Mouse (Mus musculus) G1E (cell line): Measurements from ENCODE around the gene Trim15. TPM values are rescaled to one million over a fixed set of nuclear protein-coding genes. Genes with fewer than 3 reads are reported as not detected.
A peak's percentile ranks its signal among the peaks of the same experiment; 100 is the strongest.

Experiments
- ATAC-seq: 2 replicates; pipeline ENCODE4 v1.8.0; 2016; ENCODE audit warnings: mild to moderate bottlenecking; ENCODE audit not compliant: insufficient number of reproducible peaks, poor library complexity, low FRiP score, severe bottlenecking; ENCODE audit errors: extremely low read depth
- DNase-seq: peaks from one replicate; pipeline ENCODE4 v3.0.0; 2012; ENCODE audit warnings: low spot score
- H3K27me3 ChIP-seq: 2 replicates; pipeline ENCODE4 v1.6.1; 2012; ENCODE audit warnings: mild to moderate bottlenecking, low read length, inconsistent platforms; ENCODE audit not compliant: insufficient read depth
- H3K36me3 ChIP-seq: replicated peaks from 2 replicates; pipeline ENCODE3; 2012; ENCODE audit warnings: mild to moderate bottlenecking, inconsistent platforms
- H3K4me1 ChIP-seq: 2 replicates; pipeline ENCODE4 v1.6.1; 2012; ENCODE audit warnings: low read depth, low read length, inconsistent platforms, mixed read lengths; ENCODE audit not compliant: insufficient read depth
- H3K4me3 ChIP-seq: 2 replicates; pipeline ENCODE4 v1.5.1; 2012; ENCODE audit warnings: low read depth, mild to moderate bottlenecking, inconsistent platforms, low read length, moderate library complexity, mixed read lengths
- H3K9me3 ChIP-seq: replicated peaks from 2 replicates; pipeline ENCODE4 v1.6.1; 2012; ENCODE audit warnings: inconsistent platforms
- CTCF ChIP-seq: IDR thresholded peaks from 2 replicates; pipeline ENCODE4 v1.5.1; 2012; ENCODE audit warnings: low read depth, low read length, inconsistent platforms, mixed read lengths
- GATA1 ChIP-seq: IDR thresholded peaks from 2 replicates; pipeline ENCODE4 v1.6.1; 2012; ENCODE audit warnings: borderline replicate concordance, low read length, inconsistent platforms, mixed read lengths
- GATA2 ChIP-seq: IDR thresholded peaks from 2 replicates; pipeline ENCODE4 v1.6.1; 2012; ENCODE audit warnings: low read depth, low read length, inconsistent platforms, borderline replicate concordance
- POLR2AphosphoS5 ChIP-seq: IDR thresholded peaks from 2 replicates; pipeline ENCODE4 v1.6.1; 2012; ENCODE audit warnings: low read depth, low read length, inconsistent platforms; ENCODE audit not compliant: insufficient replicate concordance
- TAL1 ChIP-seq: conservative IDR thresholded peaks from 2 replicates; pipeline ENCODE4 v1.6.1; 2012; ENCODE audit warnings: low read depth, low read length, inconsistent platforms, mixed read lengths
- polyA plus RNA-seq: library from polyadenylated mRNA; stranded (reverse); fragments of >175 nt; gene quantifications from 2 replicates; pipeline ENCODE4 v1.2.3, GENCODE M21; 2012
- total RNA-seq, 2 experiments: library from RNA; stranded (forward) in 1 of 2; stranded (reverse) in 1 of 2; fragments of 200-1000 nt in 1 of 2; fragments of >200 nt in 1 of 2; fragmentation: Nextera tagmentation in 1 of 2; gene quantifications; 2 replicates each; pipeline ENCODE4 v1.2.3; 2014 to 2017

Trim15 gene
- total and polyA plus RNA-seq, 3 experiments = 0.22 TPM; not detected in 2

- H3K4me1 ChIP-seq = peaks cover 21% of the 10 kb centered on the region
- no peak for DNase-seq
- no peaks in the 10 kb centered on the region for H3K9me3 ChIP-seq
Observed at GRCm38 (mm10) chr17:36843696-36844095, 23.3 kb downstream of the Trim15 start.

GRCm38 (mm10) chr17:36840961-36841445 is 26.0 kb downstream of the Trim15 start:
- H3K9me3 ChIP-seq = no peaks in the 10 kb centered on the region
- H3K4me1 ChIP-seq = peaks cover 35% of the 10 kb centered on the region
- DNase-seq (no peak), ATAC-seq (no peak)
- H3K27me3 ChIP-seq = no peaks in the 10 kb centered on the region
- TF ChIP-seq GATA1 (no peak), GATA2 (no peak), TAL1 (no peak), POLR2AphosphoS5 (no peak), CTCF (no peak)
- peaks cover 27% of the 10 kb centered on the region for H3K36me3 ChIP-seq
- H3K4me3 ChIP-seq = no peak overlapping the region

More at GRCm38 (mm10) chr17:36843696-36844095, 23.3 kb downstream of the Trim15 start:
- H3K36me3 ChIP-seq = peaks cover 33% of the 10 kb centered on the region
- H3K4me3 ChIP-seq = no peak overlapping the region
- TF ChIP-seq GATA2 (no peak), TAL1 (no peak), GATA1 (no peak), POLR2AphosphoS5 (no peak)
- no peaks in the 10 kb centered on the region for H3K27me3 ChIP-seq
- ATAC-seq = no peak

- DNase-seq = no peak
- Histone ChIP-seq H3K4me3 (no peak overlapping the region), H3K36me3 (peaks cover 27% of the 10 kb centered on the region), H3K4me1 (peaks cover 38% of the 10 kb centered on the region), H3K9me3 (no peaks in the 10 kb centered on the region), H3K27me3 (0 out of 2 replicates have a peak, but pooled peaks cover 1% of the 10 kb centered on the region)
- no peak for ATAC-seq
- TF ChIP-seq POLR2AphosphoS5 (no peak), GATA2 (no peak), GATA1 (no peak), TAL1 (no peak), CTCF (no peak)
Observed at GRCm38 (mm10) chr17:36839931-36840330, 27.1 kb downstream of the Trim15 start.

GRCm38 (mm10) chr17:36839001-36839400 is 28.0 kb downstream of the Trim15 start:
- H3K4me3 ChIP-seq = no peak overlapping the region
- no peak for TF ChIP-seq POLR2AphosphoS5
- ATAC-seq (no peak), DNase-seq (no peak)
- no peaks in the 10 kb centered on the region for H3K9me3 ChIP-seq
- H3K36me3 ChIP-seq = peaks cover 27% of the 10 kb centered on the region
- H3K27me3 ChIP-seq = peaks cover 9% of the 10 kb centered on the region; the same call in 1 of the 2 replicates
- peaks cover 28% of the 10 kb centered on the region for H3K4me1 ChIP-seq

- peaks cover 23% of the 10 kb centered on the region for H3K4me1 ChIP-seq
- H3K4me3 ChIP-seq = peak within 1 kb of the TSS; percentile 83
- ATAC-seq (peak; percentile 96), DNase-seq (peak; percentile 99)
- peaks cover 21% of the 10 kb centered on the region; the same call in 1 of the 2 replicates for H3K27me3 ChIP-seq
- H3K9me3 ChIP-seq = no peaks in the 10 kb centered on the region
- no peak for TF ChIP-seq GATA1
- TF ChIP-seq TAL1 = no peak
- TF ChIP-seq CTCF = no peak
- no peak for TF ChIP-seq GATA2
- TF ChIP-seq POLR2AphosphoS5 = no peak
- H3K36me3 ChIP-seq = peaks cover 16% of the 10 kb centered on the region
Observed at GRCm38 (mm10) chr17:36836874-36837647, 29.9 kb downstream of the Trim15 start, which contains the start of gene Trim26. Trim26 (plus strand) TSS chr17:36837134.

GRCm38 (mm10) chr17:36836427-36836812 is 30.6 kb downstream of the Trim15 start:
- TF ChIP-seq POLR2AphosphoS5 (no peak), GATA2 (no peak), GATA1 (no peak), TAL1 (no peak), CTCF (no peak)
- H3K9me3 ChIP-seq = no peaks in the 10 kb centered on the region
- H3K36me3 ChIP-seq = peaks cover 16% of the 10 kb centered on the region
- H3K4me3 ChIP-seq = peak overlapping the region; percentile 83
- ATAC-seq = no peak
- no peak for DNase-seq
- H3K4me1 ChIP-seq = peaks cover 23% of the 10 kb centered on the region
- peaks cover 21% of the 10 kb centered on the region; the same call in 1 of the 2 replicates for H3K27me3 ChIP-seq
